Mouse (Mus musculus) MEL (cell line): ENCODE data around the gene Iqcb1.

Experiments
- CHD1 ChIP-seq: IDR thresholded peaks from 2 replicates; pipeline ENCODE4 v1.6.1; 2012; ENCODE audit warnings: low read depth, mild to moderate bottlenecking, inconsistent platforms, low read length, improper control_type of control experiment
- CTCF ChIP-seq, 3 experiments: IDR thresholded peaks in 2 of 3; conservative IDR thresholded peaks in 1 of 3; 2 replicates each; pipeline ENCODE4 v1.5.1; 2011 to 2012; ENCODE audit warnings: low read length in 3 of 3, low read depth in 2 of 3, mild to moderate bottlenecking in 2 of 3, improper control_type of control experiment in 1 of 3, inconsistent platforms in 1 of 3, mixed read lengths in 1 of 3, moderate library complexity in 1 of 3; ENCODE audit not compliant: control insufficient read depth in 1 of 3, insufficient read depth in 1 of 3, poor library complexity in 1 of 3, severe bottlenecking in 1 of 3
- EP300 ChIP-seq, 2 experiments: IDR thresholded peaks; 2 replicates each; pipeline ENCODE4 v1.6.1; 2011; ENCODE audit warnings: improper control_type of control experiment in 2 of 2, low read length in 2 of 2, low read depth in 1 of 2, mild to moderate bottlenecking in 1 of 2
- ETS1 ChIP-seq: IDR thresholded peaks from 2 replicates; pipeline ENCODE4 v1.6.1; 2012; ENCODE audit warnings: low read depth, mild to moderate bottlenecking, inconsistent platforms, low read length, improper control_type of control experiment, moderate library complexity
- GABPA ChIP-seq: IDR thresholded peaks from 2 replicates; pipeline ENCODE4 v1.6.1; 2012; ENCODE audit warnings: low read depth, mild to moderate bottlenecking, inconsistent platforms, low read length, improper control_type of control experiment, moderate library complexity
- MAFK ChIP-seq: IDR thresholded peaks from 2 replicates; pipeline ENCODE4 v1.6.1; 2011; ENCODE audit warnings: low read depth, mild to moderate bottlenecking, low read length, improper control_type of control experiment, borderline replicate concordance
- MAX ChIP-seq: IDR thresholded peaks from 2 replicates; pipeline ENCODE4 v1.6.1; 2011; ENCODE audit warnings: low read length, improper control_type of control experiment
- MAZ ChIP-seq: IDR thresholded peaks from 2 replicates; pipeline ENCODE4 v1.6.1; 2012; ENCODE audit warnings: low read depth, mild to moderate bottlenecking, inconsistent platforms, low read length, improper control_type of control experiment
- NRF1 ChIP-seq: IDR thresholded peaks from 2 replicates; pipeline ENCODE4 v1.6.1; 2014; ENCODE audit warnings: low read depth, mild to moderate bottlenecking, inconsistent platforms, low read length, improper control_type of control experiment, moderate library complexity; ENCODE audit not compliant: poor library complexity, insufficient read depth, severe bottlenecking
- POLR2A ChIP-seq, 2 experiments: IDR thresholded peaks; 2 replicates each; pipeline ENCODE4 v1.6.1; 2011 to 2012; ENCODE audit warnings: low read length in 2 of 2, mild to moderate bottlenecking in 2 of 2, control low read depth in 1 of 2, improper control_type of control experiment in 1 of 2, low read depth in 1 of 2, moderate library complexity in 1 of 2; ENCODE audit not compliant: control insufficient read depth in 1 of 2, insufficient read depth in 1 of 2, poor library complexity in 1 of 2
- POLR2AphosphoS2 ChIP-seq: IDR thresholded peaks from 2 replicates; pipeline ENCODE4 v1.6.1; 2011; ENCODE audit warnings: low read length, improper control_type of control experiment
- RAD21 ChIP-seq: IDR thresholded peaks from 2 replicates; pipeline ENCODE4 v1.6.1; 2011; ENCODE audit warnings: mild to moderate bottlenecking, low read depth, low read length, improper control_type of control experiment
- TAL1 ChIP-seq: IDR thresholded peaks from 2 replicates; pipeline ENCODE4 v1.6.1; 2012; ENCODE audit warnings: mild to moderate bottlenecking, inconsistent platforms, low read length, moderate library complexity, mixed read lengths
- UBTF ChIP-seq: IDR thresholded peaks from 2 replicates; pipeline ENCODE4 v1.6.1; 2012; ENCODE audit warnings: low read depth, mild to moderate bottlenecking, inconsistent platforms, low read length, improper control_type of control experiment, moderate library complexity, borderline replicate concordance; ENCODE audit not compliant: insufficient read depth

DNA sequence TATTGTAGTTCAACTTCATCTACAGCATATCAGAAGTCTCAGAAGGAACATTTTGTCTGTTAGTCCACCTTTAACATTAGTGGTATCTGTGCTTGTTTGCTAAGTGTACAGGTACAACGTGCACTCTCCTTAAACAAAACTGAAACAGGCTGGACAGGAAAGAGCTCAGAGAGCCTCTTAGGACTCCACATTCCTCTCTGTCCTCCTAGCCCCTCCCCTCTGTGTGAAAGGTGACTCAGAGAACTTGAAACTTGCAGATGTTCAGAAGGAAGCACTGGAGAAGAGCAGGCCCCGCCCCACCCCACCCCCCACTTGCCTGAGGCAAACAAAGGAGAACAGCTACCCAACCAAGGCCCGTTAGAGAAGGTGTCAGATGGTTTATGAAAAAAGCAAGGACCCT is 6.7 kb upstream of the Iqcb1 start:
- TF ChIP-seq CTCF (IDR thresholded peaks at IDR 0.05 in 2 of 3, conservative IDR thresholded peaks at IDR 0.05 in 1 of 3; ENCODE audit: control insufficient read depth in 1 of 3, insufficient read depth in 1 of 3, low read depth in 2 of 3, low read length in 3 of 3, poor library complexity in 1 of 3, severe bottlenecking in 1 of 3): no peak
- TF ChIP-seq CHD1: no peak
- no peak for TF ChIP-seq RAD21
- no peak for TF ChIP-seq ETS1
- no peak for TF ChIP-seq POLR2AphosphoS2
- no peak for TF ChIP-seq MAZ
- TF ChIP-seq MAFK: no peak
- TF ChIP-seq TAL1: no peak
- no peak for TF ChIP-seq UBTF
- no peak for TF ChIP-seq GABPA
- TF ChIP-seq POLR2A (IDR thresholded peaks at IDR 0.05; ENCODE audit: control insufficient read depth in 1 of 2, insufficient read depth in 1 of 2, low read depth in 1 of 2, low read length in 2 of 2, poor library complexity in 1 of 2): no peak
- TF ChIP-seq EP300 (IDR thresholded peaks at IDR 0.05; ENCODE audit: low read depth in 1 of 2, low read length in 2 of 2): no peak
- no peak for TF ChIP-seq NRF1
- no peak for TF ChIP-seq MAX
